Mouse (Mus musculus): ENCODE data around the gene Glis1.
"Not testable (repeated sequence)": the region's sequence is repeated elsewhere in the genome, so short reads cannot be mapped to it uniquely, and the experiment has no call there.

Glis1 gene

GRCm38 (mm10) chr4:107589046-107589445 is 154.7 kb downstream of the Glis1 start:
- no peak for DNase-seq

GRCm38 (mm10) chr4:107590805-107591534 is 156.6 kb downstream of the Glis1 start:
- no peak for DNase-seq

GRCm38 (mm10) chr4:107593426-107593825 is 159.0 kb downstream of the Glis1 start:
- no peak for DNase-seq

- DNase-seq, result no peak
These were observed 163.0 kb downstream of the Glis1 start for GRCm38 (mm10) chr4:107597226-107597897.

GRCm38 (mm10) chr4:107597898-107598580 is 163.6 kb downstream of the Glis1 start:
- DNase-seq, result no peak

GRCm38 (mm10) chr4:107598581-107598958 is 164.2 kb downstream of the Glis1 start:
- not testable (repeated sequence) for DNase-seq

- no peak for DNase-seq
These were observed 167.9 kb downstream of the Glis1 start for GRCm38 (mm10) chr4:107602284-107602683.

GRCm38 (mm10) chr4:107602787-107603186 is 168.4 kb downstream of the Glis1 start:
- DNase-seq, result peak; percentile 15

GRCm38 (mm10) chr4:107603208-107603607 is 168.8 kb downstream of the Glis1 start:
- DNase-seq, result no peak

GRCm38 (mm10) chr4:107605964-107606602 is 171.7 kb downstream of the Glis1 start:
- no peak for DNase-seq

GRCm38 (mm10) chr4:107609775-107610174 is 175.4 kb downstream of the Glis1 start:
- no peak for DNase-seq

GRCm38 (mm10) chr4:107611888-107612650 is 177.7 kb downstream of the Glis1 start:
- no peak for DNase-seq

- no peak for DNase-seq
These were observed 183.3 kb downstream of the Glis1 start for GRCm38 (mm10) chr4:107617596-107618230.

GRCm38 (mm10) chr4:107619487-107619886 is 185.1 kb downstream of the Glis1 start:
- DNase-seq, result no peak

GRCm38 (mm10) chr4:107621366-107621765 is 187.0 kb downstream of the Glis1 start:
- DNase-seq, result no peak

GRCm38 (mm10) chr4:107622296-107622695 is 187.9 kb downstream of the Glis1 start:
- no peak for DNase-seq

GRCm38 (mm10) chr4:107623916-107624315 is 189.5 kb downstream of the Glis1 start:
- no peak for DNase-seq

GRCm38 (mm10) chr4:107624951-107625350 is 190.6 kb downstream of the Glis1 start:
- DNase-seq, result no peak

- peak; percentile 68 for DNase-seq
These were observed 193.8 kb downstream of the Glis1 start for GRCm38 (mm10) chr4:107628226-107628625.

- no peak for DNase-seq
These were observed 194.6 kb downstream of the Glis1 start for GRCm38 (mm10) chr4:107628921-107629411.

GRCm38 (mm10) chr4:107634631-107635030 is 200.2 kb downstream of the Glis1 start:
- peak; percentile 22 for DNase-seq

- no peak for DNase-seq
These were observed 201.7 kb downstream of the Glis1 start for GRCm38 (mm10) chr4:107636099-107636498.
